In genomic region chr10:95867596-95867995, GRCm38 (mm10) we compare ENCODE assay signal across 36 mouse cellular contexts. TPM values are rescaled to one million over a fixed set of nuclear protein-coding genes. Genes with fewer than 3 reads are reported as not detected.
"Had no signal": no experiment of that assay in that cellular context is flagged by ENCODE, and none has a peak within 500 bp of the region (broad histone marks: within the 10 kb centered on the region; RNA-seq: fewer than 3 reads in every experiment).

No protein-coding gene starts in this region.

- H3K4me1 ChIP-seq: intestine, embryonic 15.5 days; limb, embryonic 15.5 days; liver, embryonic 13.5 days had no signal

- H3K4me3 ChIP-seq: gastrocnemius, adult 2 months; heart, embryonic 10.5 days; heart, embryonic 12.5 days; hindbrain, embryonic 10.5 days; hindbrain, embryonic 12.5 days; intestine, embryonic 15.5 days; limb, embryonic 13.5 days; limb, embryonic 15.5 days; liver, embryonic 13.5 days had no signal

- DNase-seq: gastrocnemius, adult 2 months; gastrocnemius, postnatal 10 days; gastrocnemius, postnatal 25 days; heart, adult 18-20 months; heart, postnatal 10 days; heart, postnatal 4 days; kidney, adult 18-20 months; kidney, adult 8-10 months; kidney, postnatal 10 days; kidney, postnatal 36 days; layer of hippocampus, adult 9-11 months; layer of hippocampus, postnatal 36 days; left cerebral cortex, postnatal 4 days; liver, embryonic 13.5 days had no signal

- H3K27ac ChIP-seq: gastrocnemius, adult 2 months; heart, embryonic 10.5 days; hindbrain, embryonic 10.5 days; hindbrain, embryonic 12.5 days; hindbrain, embryonic 14.5 days; intestine, embryonic 15.5 days; limb, embryonic 13.5 days; limb, embryonic 15.5 days; liver, embryonic 13.5 days had no signal

- ATAC-seq: hindbrain, embryonic 16.5 days; inflammation-experienced regulatory T-cells, adult 6 months; intestine, embryonic 15.5 days; intestine, postnatal 0 days had no signal

RNA-seq across cellular contexts. Expression of gene Gm33543, which starts 24.9 kb away (rescaled TPM):
- total RNA-seq: gastrocnemius, postnatal 4 days; layer of hippocampus, adult 8-10 months; layer of hippocampus, postnatal 14 days; layer of hippocampus, postnatal 36 days; left cerebral cortex, postnatal 10 days; left cerebral cortex, postnatal 25 days; left cerebral cortex, postnatal 4 days had no signal
- polyA plus RNA-seq: frontal cortex, adult 2 months; heart, embryonic 10.5 days; heart, embryonic 12.5 days; heart, embryonic 14.5 days; heart, embryonic 16.5 days; hindbrain, embryonic 10.5 days; hindbrain, embryonic 12.5 days; hindbrain, embryonic 14.5 days; hindbrain, embryonic 16.5 days; inflammation-experienced regulatory T-cells, adult 6 months; intestine, embryonic 15.5 days; intestine, postnatal 0 days; kidney, embryonic 14.5 days; large intestine, adult 2 months; limb, embryonic 11.5 days; limb, embryonic 13.5 days; limb, embryonic 15.5 days; liver, embryonic 13.5 days had no signal
